Comparison of ENCODE assay signal across 8 mouse cellular contexts in the genomic region with DNA sequence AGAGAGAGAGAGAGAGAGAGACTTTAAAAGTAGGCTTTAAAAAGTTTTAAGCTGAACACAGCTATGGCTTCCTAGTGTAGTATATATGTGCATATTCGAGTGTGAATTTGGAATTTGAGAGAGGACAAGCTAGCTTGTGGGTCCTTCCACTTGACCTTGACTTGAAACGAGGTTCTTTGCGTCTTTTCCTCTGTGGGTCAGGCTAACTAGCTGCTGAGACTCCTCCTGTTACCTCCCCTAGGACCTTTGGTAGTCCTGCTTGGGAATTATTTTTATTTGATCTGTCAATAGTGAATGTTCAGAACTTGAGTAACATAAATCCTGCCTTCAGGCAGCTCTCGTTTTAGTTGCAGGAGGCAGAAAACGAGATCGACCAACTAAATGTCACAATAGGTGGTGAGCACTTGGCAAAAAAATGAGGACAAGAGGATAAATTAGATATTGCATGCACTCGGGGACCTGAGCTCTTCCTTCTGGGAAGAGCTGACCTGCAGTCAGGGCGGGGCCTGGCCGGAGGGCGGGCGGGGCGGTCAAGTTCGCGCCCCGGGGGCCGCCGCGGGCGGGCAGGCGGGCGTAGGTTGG. TPM values are rescaled to one million over a fixed set of nuclear protein-coding genes. Genes with fewer than 3 reads are reported as not detected.
DNase-seq lines count a peak whose midpoint lies in the region; ATAC-seq lines count a peak whose summit lies in the region.

No protein-coding gene starts in this region.

- 0 out of 2 replicates have a peak, but pooled peaks cover 3% of the 10 kb centered on the region for H3K9me3 ChIP-seq in kidney, embryonic 14.5 days (ENCODE audit: control insufficient read depth, low read length)
- no peaks in the 10 kb centered on the region for H3K9me3 ChIP-seq in hindbrain, embryonic 12.5 days (replicated peaks)
- no peaks in the 10 kb centered on the region for H3K9me3 ChIP-seq in midbrain, embryonic 14.5 days (ENCODE audit: control insufficient read depth, low read length)

- no peak overlapping the region for H3K27ac ChIP-seq in kidney, embryonic 14.5 days (ENCODE audit: low read depth, low read length)
- peak overlapping the region; percentile 69 for H3K27ac ChIP-seq in brown adipose tissue, adult 24 weeks (replicated peaks; ENCODE audit: low read depth, low read length)
- H3K27ac ChIP-seq in hindbrain, embryonic 12.5 days: peak overlapping the region; percentile 75
- H3K27ac ChIP-seq in midbrain, embryonic 14.5 days (replicated peaks; ENCODE audit: low read depth, low read length): peak overlapping the region; percentile 92

- WGBS in kidney, embryonic 14.5 days: 3% methylated on average over 20 of the region's 21 CpGs
- WGBS in hindbrain, embryonic 12.5 days: 6% methylated on average over 21 of the region's 21 CpGs
- 5% methylated on average over 21 of the region's 21 CpGs for WGBS in midbrain, embryonic 14.5 days

- peaks cover 15% of the 10 kb centered on the region for H3K4me1 ChIP-seq in kidney, embryonic 14.5 days (ENCODE audit: control insufficient read depth, insufficient read depth, low read length)
- peaks cover 13% of the 10 kb centered on the region; the same call in 1 of the 2 replicates for H3K4me1 ChIP-seq in brown adipose tissue, adult 24 weeks (ENCODE audit: control insufficient read depth, insufficient read depth, insufficient read length, low read length)
- H3K4me1 ChIP-seq in hindbrain, embryonic 12.5 days: peaks cover 19% of the 10 kb centered on the region
- H3K4me1 ChIP-seq in midbrain, embryonic 14.5 days (ENCODE audit: control insufficient read depth, insufficient read depth, low read length): peaks cover 16% of the 10 kb centered on the region

- peak overlapping the region; percentile 37 for H3K4me2 ChIP-seq in kidney, embryonic 14.5 days (replicated peaks; ENCODE audit: low read depth, low read length)
- peak overlapping the region; percentile 65 for H3K4me2 ChIP-seq in hindbrain, embryonic 12.5 days (replicated peaks)
- H3K4me2 ChIP-seq in midbrain, embryonic 14.5 days (ENCODE audit: low read length): peak overlapping the region; percentile 54

- H3K9ac ChIP-seq in kidney, embryonic 14.5 days (ENCODE audit: low read depth, low read length): peak overlapping the region; percentile 98
- peak overlapping the region; percentile 90 for H3K9ac ChIP-seq in hindbrain, embryonic 12.5 days
- peak overlapping the region; percentile 66 for H3K9ac ChIP-seq in midbrain, embryonic 14.5 days (replicated peaks; ENCODE audit: low read length)

- H3K36me3 ChIP-seq in kidney, embryonic 14.5 days (ENCODE audit: control insufficient read depth, insufficient read depth, low read length): peaks cover 12% of the 10 kb centered on the region; the same call in 1 of the 2 replicates
- peaks cover 13% of the 10 kb centered on the region for H3K36me3 ChIP-seq in hindbrain, embryonic 12.5 days
- H3K36me3 ChIP-seq in midbrain, embryonic 14.5 days (ENCODE audit: control insufficient read depth, insufficient read depth, low read length): peaks cover 15% of the 10 kb centered on the region

- ATAC-seq in kidney, embryonic 14.5 days (ENCODE audit: low FRiP score, low TSS enrichment): peak; percentile 18; the same call in 1 of the 2 replicates
- ATAC-seq in hindbrain, embryonic 12.5 days (ENCODE audit: low FRiP score): peak; percentile 5; the same call in 1 of the 2 replicates
- 0 out of 2 replicates have a peak, but pooled peaks have one; percentile 0 for ATAC-seq in midbrain, embryonic 14.5 days (ENCODE audit: low FRiP score, low TSS enrichment)

- no peak for DNase-seq in kidney, postnatal 14 days
- DNase-seq in midbrain, embryonic 14.5 days: no peak
- DNase-seq in left cerebral cortex, adult 11 months (ENCODE audit: low spot score): no peak
- no peak for DNase-seq in ovary, adult 18-20 months (ENCODE audit: low spot score)
- DNase-seq in left cerebral cortex, adult 9 months (ENCODE audit: low spot score in 2 of 2): no peak

- peak overlapping the region; percentile 98 for H3K4me3 ChIP-seq in kidney, embryonic 14.5 days (ENCODE audit: low read length)
- peak overlapping the region; percentile 57 for H3K4me3 ChIP-seq in brown adipose tissue, adult 24 weeks (ENCODE audit: insufficient read depth, low read depth, low read length)
- peak overlapping the region; percentile 75 for H3K4me3 ChIP-seq in hindbrain, embryonic 12.5 days
- H3K4me3 ChIP-seq in midbrain, embryonic 14.5 days (replicated peaks; ENCODE audit: low read depth, low read length): peak overlapping the region; percentile 96

- H3K27me3 ChIP-seq in kidney, embryonic 14.5 days (ENCODE audit: control insufficient read depth, insufficient read depth, low read length): no peaks in the 10 kb centered on the region
- H3K27me3 ChIP-seq in hindbrain, embryonic 12.5 days: no peaks in the 10 kb centered on the region
- H3K27me3 ChIP-seq in midbrain, embryonic 14.5 days (ENCODE audit: control insufficient read depth, insufficient read depth, low read length): no peaks in the 10 kb centered on the region

RNA-seq across cellular contexts. Expression of gene Tada1, which starts 0.4 kb away (rescaled TPM):
- 60.7 and 62.9 TPM in 2 replicates for polyA plus RNA-seq in kidney, embryonic 14.5 days (2014; fragmentation: Nextera tagmentation; extraction: Ambion mirVana)
- 6.7 and 8.6 TPM in 2 replicates for polyA plus RNA-seq in brown adipose tissue, adult 24 weeks (2012; ENCODE audit: insufficient read depth, insufficient read length, missing spikeins)
- 58.4 and 61.3 TPM in 2 replicates for polyA plus RNA-seq in hindbrain, embryonic 12.5 days (2016; fragmentation: Nextera tagmentation; extraction: Ambion mirVana)
- 94.3 and 99.7 TPM in 2 replicates for polyA plus RNA-seq in midbrain, embryonic 14.5 days (2014; fragmentation: Nextera tagmentation; extraction: Ambion mirVana)

RNA-seq across cellular contexts. Expression of gene Pogk, which starts 31.1 kb away (rescaled TPM):
- polyA plus RNA-seq in kidney, embryonic 14.5 days (2014; fragmentation: Nextera tagmentation; extraction: Ambion mirVana): 10.7 and 20.0 TPM in 2 replicates
- polyA plus RNA-seq in brown adipose tissue, adult 24 weeks (2012; ENCODE audit: insufficient read depth, insufficient read length, missing spikeins): 13.1 and 14.9 TPM in 2 replicates
- 45.3 and 50.3 TPM in 2 replicates for polyA plus RNA-seq in hindbrain, embryonic 12.5 days (2016; fragmentation: Nextera tagmentation; extraction: Ambion mirVana)
- polyA plus RNA-seq in midbrain, embryonic 14.5 days (2014; fragmentation: Nextera tagmentation; extraction: Ambion mirVana): 32.2 and 49.0 TPM in 2 replicates
